Mouse (Mus musculus): ENCODE results near the gene Scn9a. TPM values are rescaled to one million over a fixed set of nuclear protein-coding genes. Genes with fewer than 3 reads are reported as not detected.

The Scn9a gene
- total RNA-seq, 4 experiments from 2014 or later = 0.06 to 0.08 TPM; not detected in 2

- no peak for DNase-seq (ENCODE audit: low spot score)
These were observed 170.8 kb downstream of the Scn9a start for GRCm38 (mm10) chr2:66463916-66464315.

- no peak for DNase-seq (ENCODE audit: low spot score)
These were observed 172.3 kb downstream of the Scn9a start for GRCm38 (mm10) chr2:66462458-66462857.

GRCm38 (mm10) chr2:66440711-66441110 lies 194.1 kb downstream of the Scn9a start, which contains the start of gene Scn1a:
TSS of gene Scn1a (minus strand) at chr2:66440840.
- DNase-seq (ENCODE audit: low spot score) = no peak

GRCm38 (mm10) chr2:66439764-66440471 lies 194.8 kb downstream of the Scn9a start:
- no peak for DNase-seq (ENCODE audit: low spot score)

GRCm38 (mm10) chr2:66436286-66436685 lies 198.5 kb downstream of the Scn9a start:
- no peak for DNase-seq (ENCODE audit: low spot score)

Other genes starting within 250 kb of the Scn9a start
- under 1 TPM in 1 of 4 experiments, not detected in 3; 0.05 TPM for gene Scn1a, start 194.1 kb downstream of the Scn9a start, total RNA-seq (2022)
- gene Scn7a, start 150.0 kb upstream of the Scn9a start, total RNA-seq (2022) = 10 to 100 TPM in 1 of 4 experiments, 1 to 10 TPM in 3; 7.6 to 10.3 (median 9.3) TPM

All from heart, adult 8-10 months (tissue).